Mouse (Mus musculus): ENCODE measurements around the gene Prok1.

DNA sequence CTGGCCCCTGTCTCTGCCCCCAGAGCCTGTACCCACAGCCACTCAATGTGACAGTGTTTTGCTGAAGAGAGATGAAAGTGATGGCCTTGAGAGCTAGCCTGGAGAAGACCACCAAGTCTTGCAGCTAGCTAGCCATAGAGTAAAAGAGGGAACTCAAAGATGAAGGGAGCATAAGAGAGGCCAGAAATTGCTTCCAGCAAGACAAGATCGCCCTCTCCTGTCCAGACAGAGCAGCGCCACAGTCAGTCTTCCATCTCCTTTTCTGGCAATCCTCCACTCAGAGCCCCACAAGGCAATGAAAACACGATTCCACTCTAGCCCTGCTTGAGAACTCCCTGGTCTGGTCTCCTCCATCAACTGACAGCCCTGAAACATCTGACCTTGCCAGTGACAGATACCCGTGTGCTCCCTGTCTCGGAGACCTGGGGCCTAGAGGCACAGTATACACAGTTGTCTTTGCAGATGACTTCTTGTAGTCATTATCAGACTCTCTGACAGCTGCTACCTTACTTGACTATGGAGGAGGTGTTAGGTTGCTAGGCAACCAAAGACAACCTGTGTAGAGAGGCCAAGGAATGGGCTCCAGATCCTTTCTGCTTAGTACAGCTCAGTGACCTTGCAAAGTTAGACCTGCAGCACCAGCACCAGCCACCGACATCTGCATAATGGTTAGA lies 51.1 kb downstream of the Prok1 start:
- TF ChIP-seq TCF12 (IDR thresholded peaks at IDR 0.05; ENCODE audit: low read depth, low read length) (no peak), JUN (IDR thresholded peaks at IDR 0.05; ENCODE audit: insufficient read depth, low read depth, low read length) (no peak), CTCF (conservative IDR thresholded peaks at IDR 0.05 in 1 of 2, IDR thresholded peaks at IDR 0.05 in 1 of 2; ENCODE audit: low read depth in 2 of 2, low read length in 2 of 2) (peak; percentile 68 to 83), POLR2A (IDR thresholded peaks at IDR 0.05; ENCODE audit: low read depth, low read length) (no peak), ZKSCAN1 (IDR thresholded peaks at IDR 0.05; ENCODE audit: borderline replicate concordance, low read depth, low read length) (no peak), RCOR1 (conservative IDR thresholded peaks at IDR 0.05; ENCODE audit: low read depth, low read length) (no peak), NELFE (IDR thresholded peaks at IDR 0.05; ENCODE audit: low read depth, low read length) (no peak), HCFC1 (IDR thresholded peaks at IDR 0.05; ENCODE audit: low read depth, low read length) (no peak), USF1 (IDR thresholded peaks at IDR 0.05; ENCODE audit: low read depth, low read length) (no peak), MAZ (IDR thresholded peaks at IDR 0.05; ENCODE audit: low read depth, low read length) (no peak), EP300 (IDR thresholded peaks at IDR 0.05; ENCODE audit: low read length) (no peak)

Data from CH12.LX (cell line).